Mouse (Mus musculus) bone marrow macrophage, adult 2 months (primary cell): Measurements from ENCODE around the gene Mymx. TPM values are rescaled to one million over a fixed set of nuclear protein-coding genes. Genes with fewer than 3 reads are reported as not detected.

ENCODE experiments used
- H3K27ac ChIP-seq: 2 replicates; pipeline ENCODE4 v1.5.1; 2012; ENCODE audit warnings: low read depth, low read length; ENCODE audit not compliant: insufficient read depth
- H3K4me1 ChIP-seq: 2 replicates; pipeline ENCODE4 v1.6.1; 2012; ENCODE audit warnings: low read length; ENCODE audit not compliant: control insufficient read depth, insufficient read depth
- H3K4me3 ChIP-seq: 2 replicates; pipeline ENCODE4 v1.5.1; 2012; ENCODE audit warnings: mild to moderate bottlenecking, low read length, moderate library complexity; ENCODE audit not compliant: insufficient read depth
- CTCF ChIP-seq: IDR thresholded peaks from 2 replicates; pipeline ENCODE4 v1.5.1; 2012; ENCODE audit warnings: low read depth, mild to moderate bottlenecking, low read length, moderate library complexity
- POLR2A ChIP-seq: IDR thresholded peaks from 2 replicates; pipeline ENCODE4 v1.6.1; 2012; ENCODE audit warnings: mild to moderate bottlenecking, low read depth, low read length, borderline replicate concordance
- polyA plus RNA-seq: library from polyadenylated mRNA; stranded (reverse); fragments of >200 nt; gene quantifications from 2 replicates; pipeline ENCODE4 v1.2.4, GENCODE M21; 2012; ENCODE audit not compliant: missing spikeins, insufficient read depth, insufficient read length

Gene Mymx
- polyA plus RNA-seq, result not detected in 2 replicates

GRCm38 (mm10) chr17:45601877-45602304 is at the start of gene Mymx:
Gene Mymx (minus strand): TSS chr17:45602102.
- Histone ChIP-seq H3K27ac (no peak within 1 kb of the TSS), H3K4me1 (peaks cover 11% of the 10 kb centered on the region)
- TF ChIP-seq POLR2A (no peak), CTCF (no peak)

GRCm38 (mm10) chr17:45644185-45644584 is 42.3 kb upstream of the Mymx start:
- H3K4me1 ChIP-seq, result no peaks in the 10 kb centered on the region
- no peak overlapping the region for H3K27ac ChIP-seq
- TF ChIP-seq CTCF (no peak), POLR2A (no peak)
- no peak overlapping the region for H3K4me3 ChIP-seq

More at GRCm38 (mm10) chr17:45601877-45602304, at the start of gene Mymx:
- no peak within 1 kb of the TSS for H3K4me3 ChIP-seq

- TF ChIP-seq POLR2A, result no peak
- TF ChIP-seq CTCF, result peak; percentile 86
- Histone ChIP-seq H3K4me3 (no peak overlapping the region), H3K4me1 (no peaks in the 10 kb centered on the region), H3K27ac (no peak overlapping the region)
Observed at GRCm38 (mm10) chr17:45642701-45643100, 40.8 kb upstream of the Mymx start.

DNA sequence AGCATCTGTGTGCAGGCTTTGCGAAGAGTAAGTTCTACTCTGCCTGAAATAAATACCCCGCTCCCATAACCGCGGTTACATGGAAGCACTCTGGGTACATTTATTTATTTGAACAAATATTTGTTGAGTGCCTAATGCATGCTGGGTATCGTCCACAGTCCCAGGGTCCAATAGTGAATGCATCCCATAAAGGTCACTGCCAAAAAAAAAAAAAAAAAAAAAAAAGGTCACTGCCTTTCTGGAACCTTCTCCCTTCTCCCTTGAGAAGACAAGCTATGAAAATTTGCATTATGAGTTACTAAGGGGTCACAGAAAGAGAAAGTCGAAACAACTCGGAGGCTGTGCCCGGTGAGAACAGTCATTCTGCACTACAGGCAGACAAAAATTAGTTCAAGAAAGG is 40.1 kb upstream of the Mymx start:
- Histone ChIP-seq H3K4me1 (no peaks in the 10 kb centered on the region), H3K4me3 (no peak overlapping the region), H3K27ac (no peak overlapping the region)
- TF ChIP-seq CTCF (no peak), POLR2A (no peak)

- TF ChIP-seq POLR2A, result no peak
- no peak for TF ChIP-seq CTCF
- Histone ChIP-seq H3K27ac (no peak overlapping the region), H3K4me3 (no peak overlapping the region)
Observed at GRCm38 (mm10) chr17:45638596-45639295, 36.8 kb upstream of the Mymx start.

GRCm38 (mm10) chr17:45634033-45634432 is 32.1 kb upstream of the Mymx start:
- TF ChIP-seq POLR2A, result no peak
- TF ChIP-seq CTCF, result no peak
- Histone ChIP-seq H3K4me3 (no peak overlapping the region), H3K27ac (no peak overlapping the region), H3K4me1 (peaks cover 7% of the 10 kb centered on the region)

More at GRCm38 (mm10) chr17:45638596-45639295, 36.8 kb upstream of the Mymx start:
- no peaks in the 10 kb centered on the region for H3K4me1 ChIP-seq

DNA sequence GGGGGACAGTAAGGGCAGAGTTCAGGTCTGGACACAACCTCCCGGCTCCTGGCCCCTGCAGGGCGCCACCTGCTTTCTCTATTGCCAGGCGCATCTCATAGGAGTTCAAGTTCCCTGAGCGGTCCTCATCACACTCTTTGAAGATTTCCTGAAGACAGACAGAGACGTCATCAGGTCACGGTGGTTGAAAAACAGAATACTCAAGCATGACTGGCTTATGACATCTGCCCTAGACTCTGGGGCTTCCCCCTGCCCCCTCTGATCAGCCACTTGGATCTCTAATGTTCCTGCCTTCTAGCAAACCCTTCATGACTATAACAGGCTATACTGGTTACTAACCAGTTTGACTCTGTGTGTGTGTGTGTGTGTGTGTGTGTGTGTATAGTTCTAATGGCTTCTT is 30.0 kb upstream of the Mymx start:
- TF ChIP-seq CTCF, result no peak
- TF ChIP-seq POLR2A, result no peak
- no peak overlapping the region for H3K27ac ChIP-seq
- H3K4me1 ChIP-seq, result peaks cover 11% of the 10 kb centered on the region

GRCm38 (mm10) chr17:45630992-45631391 is 29.1 kb upstream of the Mymx start:
- Histone ChIP-seq H3K4me3 (no peak overlapping the region), H3K4me1 (peaks cover 11% of the 10 kb centered on the region), H3K27ac (no peak overlapping the region)
- no peak for TF ChIP-seq POLR2A
- no peak for TF ChIP-seq CTCF

More for the DNA sequence above, 30.0 kb upstream of the Mymx start:
- H3K4me3 ChIP-seq, result no peak overlapping the region

DNA sequence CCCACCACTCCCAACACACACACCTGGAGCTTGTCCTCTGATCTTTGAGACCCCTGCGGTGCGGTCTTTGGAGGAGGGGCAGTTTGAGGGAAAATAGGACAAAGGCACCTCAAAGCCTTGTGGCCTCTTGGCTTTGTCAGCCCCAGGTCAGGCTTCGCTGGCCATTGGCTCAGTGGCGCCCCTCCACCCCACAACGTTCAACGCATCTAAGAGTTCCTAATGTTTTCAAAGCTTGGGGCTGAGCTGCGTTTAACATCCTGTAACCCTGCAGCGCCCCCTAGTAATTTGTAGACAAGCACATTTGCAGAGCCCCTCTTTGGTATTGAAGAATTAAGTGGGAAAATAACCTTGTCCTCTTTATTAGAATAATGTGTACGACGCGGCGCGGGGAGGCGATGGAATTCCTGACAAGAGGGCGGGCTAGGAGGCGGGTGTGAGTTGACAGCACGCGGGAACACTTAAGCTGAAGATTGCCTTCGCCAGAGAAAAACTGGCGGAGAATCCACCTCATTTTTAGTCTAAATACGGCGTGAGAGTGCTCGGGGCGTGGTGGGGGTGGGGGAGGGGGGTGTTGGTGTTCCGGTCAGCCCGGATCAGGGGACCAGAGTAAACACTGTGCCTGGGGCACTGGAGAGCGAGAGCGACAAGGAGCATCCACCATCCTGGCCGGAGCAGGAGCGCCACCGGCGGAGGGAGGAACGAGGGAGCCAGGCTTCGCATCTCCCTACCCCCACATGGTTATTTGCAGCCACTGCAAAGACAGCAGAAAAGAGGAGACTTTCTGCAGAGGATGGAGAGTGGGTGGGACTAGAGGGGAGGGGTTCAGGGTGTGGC is 28.2 kb upstream of the Mymx start:
- Histone ChIP-seq H3K27ac (no peak overlapping the region), H3K4me1 (peaks cover 12% of the 10 kb centered on the region), H3K4me3 (peak overlapping the region; percentile 22; the same call in 1 of the 2 replicates)
- TF ChIP-seq POLR2A (no peak), CTCF (peak; percentile 33; the same call in 1 of the 2 replicates)
